Mouse (Mus musculus) midbrain, embryonic 14.5 days (tissue): ENCODE measurements at regions not wholly inside any gene's neighbourhood (a gene's known extent, or its start where the extent isn't known, plus 50 kb on each side); places are given as distances from the start of the nearest gene placed in this dataset.

Experiments
- ATAC-seq: fragments of 200-750 bp; cut with Nextera tagmentation; 2 replicates; pipeline ENCODE4 v1.8.0; 2017; ENCODE audit warnings: moderate number of reproducible peaks, moderate library complexity; ENCODE audit not compliant: low FRiP score, low TSS enrichment
- DNase-seq: peaks from one replicate; pipeline ENCODE4 v3.0.0-alpha.2; 2015
- H3K27ac ChIP-seq: fragments of 300-500 bp; sonication (generic); replicated peaks from 2 replicates; pipeline ENCODE4 v1.5.1; 2014; ENCODE audit warnings: mild to moderate bottlenecking, low read depth, low read length, moderate library complexity
- H3K27me3 ChIP-seq: fragments of 300-500 bp; sonication (generic); 2 replicates; pipeline ENCODE4 v1.6.1; 2014; ENCODE audit warnings: low read length, control low read depth, mixed read lengths; ENCODE audit not compliant: control insufficient read depth, insufficient read depth
- H3K36me3 ChIP-seq: fragments of 300-500 bp; sonication (generic); 2 replicates; pipeline ENCODE4 v1.6.1; 2014; ENCODE audit warnings: low read length, control low read depth; ENCODE audit not compliant: control insufficient read depth, insufficient read depth
- H3K4me1 ChIP-seq: fragments of 300-500 bp; sonication (generic); 2 replicates; pipeline ENCODE4 v1.6.1; 2014; ENCODE audit warnings: mild to moderate bottlenecking, antibody characterized with exemption, low read length, control low read depth; ENCODE audit not compliant: control insufficient read depth, insufficient read depth
- H3K4me2 ChIP-seq: fragments of 300-500 bp; sonication (generic); 2 replicates; pipeline ENCODE4 v1.6.1; 2014; ENCODE audit warnings: mild to moderate bottlenecking, low read length, moderate library complexity
- H3K4me3 ChIP-seq: fragments of 300-500 bp; sonication (generic); replicated peaks from 2 replicates; pipeline ENCODE4 v1.5.1; 2014; ENCODE audit warnings: low read depth, low read length
- H3K9ac ChIP-seq: fragments of 300-500 bp; sonication (generic); replicated peaks from 2 replicates; pipeline ENCODE4 v1.6.1; 2014; ENCODE audit warnings: mild to moderate bottlenecking, low read length, moderate library complexity
- H3K9me3 ChIP-seq: fragments of 300-500 bp; sonication (generic); 2 replicates; pipeline ENCODE4 v1.6.1; 2016; ENCODE audit warnings: low read length, control low read depth, mixed read lengths; ENCODE audit not compliant: control insufficient read depth
- WGBS: fragments of 180-500 bp; shearing (Covaris S2); extraction: QIAGEN DNeasy Blood & Tissue Kit; methylation state at CpG from one replicate; pipeline ENCODE4 v1.1.7; 2014; 5-methylcytosine and 5-hydroxymethylcytosine counted together

DNA sequence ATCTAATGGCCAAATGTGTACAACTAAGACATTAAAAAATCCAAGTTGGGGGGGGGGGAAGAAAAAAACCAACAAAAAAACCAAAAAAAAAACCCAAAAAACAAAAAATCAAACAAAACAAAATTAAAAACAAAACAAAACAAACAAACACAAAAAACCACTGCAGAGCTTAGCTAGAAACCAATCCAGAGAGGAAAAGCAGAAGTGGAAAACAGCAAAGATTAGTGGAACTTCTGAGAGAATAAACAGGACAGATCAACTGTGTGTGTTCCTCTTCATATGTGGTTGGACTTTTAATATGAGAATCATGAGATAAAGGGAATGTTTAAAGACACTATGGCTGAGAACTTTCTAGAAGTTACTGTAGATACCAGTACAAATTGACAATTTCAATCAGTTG lies 105.1 kb upstream of the Tet2 start:
- Histone ChIP-seq H3K36me3 (no peaks in the 10 kb centered on the region), H3K27me3 (no peaks in the 10 kb centered on the region), H3K27ac (no peak overlapping the region), H3K9ac (no peak overlapping the region), H3K4me3 (no peak overlapping the region), H3K4me2 (no peak overlapping the region), H3K4me1 (peaks cover 7% of the 10 kb centered on the region), H3K9me3 (no peaks in the 10 kb centered on the region)
- ATAC-seq (no peak), DNase-seq (no peak)

DNA sequence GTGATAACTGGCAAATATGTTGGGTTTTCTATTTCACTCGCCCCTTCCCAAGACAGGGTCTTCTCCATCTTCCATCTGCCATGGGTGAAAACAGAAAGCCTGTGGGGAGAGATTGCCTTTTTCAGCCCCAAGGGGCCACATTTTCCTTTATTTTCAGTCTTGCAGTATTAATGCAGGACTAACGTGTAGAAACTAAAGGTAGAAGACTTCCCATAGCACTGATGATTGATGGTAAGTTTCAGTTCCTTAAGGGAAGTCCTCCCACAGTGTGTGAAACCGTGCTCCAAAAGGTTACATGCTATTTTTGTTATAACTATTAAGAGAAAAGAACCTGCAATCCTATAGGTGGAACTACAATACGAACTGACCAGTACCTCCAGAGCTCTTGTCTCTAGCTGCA lies 107.1 kb upstream of the Tet2 start:
- H3K27me3 ChIP-seq: no peaks in the 10 kb centered on the region
- H3K4me2 ChIP-seq: no peak overlapping the region
- H3K9me3 ChIP-seq: no peaks in the 10 kb centered on the region
- ATAC-seq (no peak), DNase-seq (no peak)
- WGBS: 89% methylated on average over 4 of the region's 4 CpGs
- H3K36me3 ChIP-seq: no peaks in the 10 kb centered on the region
- no peaks in the 10 kb centered on the region; the same call in 1 of the 2 replicates for H3K4me1 ChIP-seq
- no peak overlapping the region for H3K4me3 ChIP-seq
- no peak overlapping the region for H3K9ac ChIP-seq
- H3K27ac ChIP-seq: no peak overlapping the region

DNA sequence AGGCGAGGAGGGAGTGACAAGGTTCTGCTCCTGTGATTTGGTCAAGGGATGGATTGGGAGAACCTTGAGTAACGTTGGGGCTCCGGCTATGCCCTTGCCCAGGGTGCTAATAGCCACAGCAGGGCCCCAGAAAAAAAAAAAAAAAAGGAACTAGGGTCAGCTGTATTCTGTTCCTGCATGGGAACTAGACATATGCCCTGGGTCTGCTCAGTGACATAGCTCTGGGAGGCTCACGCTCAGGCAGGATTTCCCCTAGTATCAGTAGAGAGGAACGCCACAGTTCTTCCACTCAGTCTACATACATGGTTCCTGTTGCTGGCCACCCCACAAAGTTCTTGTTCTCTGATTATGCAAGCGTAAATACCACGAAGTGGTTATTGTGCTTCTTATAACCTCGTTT lies 114.8 kb upstream of the Tet2 start:
- Histone ChIP-seq H3K36me3 (no peaks in the 10 kb centered on the region), H3K9me3 (no peaks in the 10 kb centered on the region), H3K27me3 (no peaks in the 10 kb centered on the region), H3K4me3 (no peak overlapping the region), H3K4me1 (no peaks in the 10 kb centered on the region), H3K4me2 (no peak overlapping the region), H3K27ac (no peak overlapping the region), H3K9ac (no peak overlapping the region)
- DNase-seq (no peak), ATAC-seq (no peak)
- 89% methylated on average over 8 of the region's 8 CpGs for WGBS

DNA sequence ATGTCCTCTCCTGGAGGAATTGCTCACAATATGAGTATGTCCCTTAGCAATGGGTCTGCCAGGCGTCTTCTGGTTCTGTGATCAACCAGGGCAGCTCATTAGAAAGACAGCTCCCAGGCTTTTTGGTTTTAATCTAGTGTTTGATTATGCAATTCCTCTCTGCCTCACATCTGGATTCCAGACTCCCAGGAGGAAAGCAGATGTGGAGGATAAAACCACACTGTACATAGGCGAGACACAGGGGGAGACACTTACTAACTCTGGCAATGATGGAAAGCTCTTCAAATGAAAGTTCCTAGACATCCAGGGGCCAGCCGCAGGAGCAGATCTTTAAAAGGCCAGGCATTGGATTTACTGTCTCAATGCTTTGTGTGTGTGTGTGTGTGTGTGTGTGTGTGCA lies 116.4 kb upstream of the Tet2 start:
- H3K27me3 ChIP-seq: no peaks in the 10 kb centered on the region
- H3K4me1 ChIP-seq: no peaks in the 10 kb centered on the region
- ATAC-seq (no peak), DNase-seq (no peak)
- 85% methylated on average over 3 of the region's 3 CpGs for WGBS
- H3K36me3 ChIP-seq: no peaks in the 10 kb centered on the region
- no peak overlapping the region for H3K9ac ChIP-seq
- H3K4me2 ChIP-seq: no peak overlapping the region
- no peak overlapping the region for H3K4me3 ChIP-seq
- H3K27ac ChIP-seq: no peak overlapping the region
- H3K9me3 ChIP-seq: no peaks in the 10 kb centered on the region

DNA sequence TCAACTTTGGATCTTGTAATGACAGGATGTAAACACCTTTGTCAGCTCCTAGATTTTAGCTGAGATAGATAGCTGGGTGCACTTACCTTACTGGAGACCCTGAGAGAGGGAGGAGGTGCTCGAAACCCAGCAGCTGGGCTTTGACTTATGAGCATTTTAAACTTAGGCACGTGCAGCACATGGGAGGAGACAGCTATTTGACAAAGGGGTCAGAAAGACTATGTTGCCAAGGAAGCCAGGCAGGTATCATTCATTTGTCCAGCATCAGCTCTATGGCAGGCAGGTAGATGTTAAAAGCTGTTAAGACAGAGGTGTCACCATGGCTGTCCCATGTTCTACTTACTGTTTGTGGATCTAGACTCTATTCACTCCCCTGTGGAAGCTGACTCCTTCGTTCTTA lies 120.0 kb upstream of the Tet2 start:
- H3K27me3 ChIP-seq: no peaks in the 10 kb centered on the region
- H3K9me3 ChIP-seq: no peaks in the 10 kb centered on the region
- H3K36me3 ChIP-seq: no peaks in the 10 kb centered on the region
- no peak overlapping the region for H3K4me2 ChIP-seq
- ATAC-seq (no peak), DNase-seq (no peak)
- no peak overlapping the region for H3K27ac ChIP-seq
- H3K9ac ChIP-seq: no peak overlapping the region
- no peak overlapping the region for H3K4me3 ChIP-seq
- no peaks in the 10 kb centered on the region for H3K4me1 ChIP-seq
- WGBS: 88% methylated on average over 3 of the region's 3 CpGs

DNA sequence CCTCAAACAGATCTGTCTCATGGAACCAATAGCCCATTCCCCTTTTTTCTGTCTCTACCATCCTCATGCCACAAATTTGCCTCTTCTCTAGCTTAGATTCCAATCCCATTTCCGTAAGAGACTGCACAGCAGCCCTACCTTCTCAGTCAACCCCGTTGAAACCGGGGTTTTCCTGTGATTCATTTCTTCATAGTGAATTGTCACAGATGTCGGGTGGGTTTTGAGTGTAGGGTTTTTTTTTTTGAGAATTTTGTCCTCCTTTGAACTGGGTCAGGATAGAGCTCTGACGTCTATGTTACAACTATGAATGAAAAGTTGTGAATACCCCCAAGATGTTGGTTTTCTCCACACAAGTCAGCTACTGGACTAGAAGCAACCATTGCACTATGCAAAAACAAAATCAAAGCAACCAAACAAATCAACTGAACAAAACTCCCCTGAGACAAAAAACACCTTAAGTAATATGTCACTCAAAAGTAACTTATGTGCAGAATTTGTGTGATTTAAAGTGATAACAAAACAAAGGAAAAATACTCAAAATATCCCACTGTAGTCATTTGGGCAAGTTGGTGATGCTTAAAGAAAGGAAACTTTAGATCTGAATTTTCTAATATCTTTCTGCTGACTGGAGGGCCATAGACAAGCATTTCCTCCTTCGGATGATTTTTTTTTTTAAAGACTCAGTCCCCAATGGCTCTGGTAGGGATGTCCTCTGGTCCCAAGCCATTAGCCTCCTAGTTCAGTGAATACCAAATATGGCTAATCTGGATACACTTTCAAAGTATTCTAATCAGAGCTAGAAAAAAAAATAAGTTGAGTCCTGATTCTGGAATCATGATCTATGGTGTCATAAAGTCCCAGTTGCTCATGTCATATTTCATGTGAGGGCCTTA lies 120.7 kb upstream of the Tet2 start:
- no peaks in the 10 kb centered on the region for H3K36me3 ChIP-seq
- DNase-seq (no peak), ATAC-seq (no peak)
- no peaks in the 10 kb centered on the region for H3K4me1 ChIP-seq
- no peaks in the 10 kb centered on the region for H3K9me3 ChIP-seq
- no peak overlapping the region for H3K27ac ChIP-seq
- H3K4me3 ChIP-seq: no peak overlapping the region
- no peak overlapping the region for H3K4me2 ChIP-seq
- H3K9ac ChIP-seq: no peak overlapping the region
- H3K27me3 ChIP-seq: no peaks in the 10 kb centered on the region
- 95% methylated on average over 6 of the region's 6 CpGs for WGBS

DNA sequence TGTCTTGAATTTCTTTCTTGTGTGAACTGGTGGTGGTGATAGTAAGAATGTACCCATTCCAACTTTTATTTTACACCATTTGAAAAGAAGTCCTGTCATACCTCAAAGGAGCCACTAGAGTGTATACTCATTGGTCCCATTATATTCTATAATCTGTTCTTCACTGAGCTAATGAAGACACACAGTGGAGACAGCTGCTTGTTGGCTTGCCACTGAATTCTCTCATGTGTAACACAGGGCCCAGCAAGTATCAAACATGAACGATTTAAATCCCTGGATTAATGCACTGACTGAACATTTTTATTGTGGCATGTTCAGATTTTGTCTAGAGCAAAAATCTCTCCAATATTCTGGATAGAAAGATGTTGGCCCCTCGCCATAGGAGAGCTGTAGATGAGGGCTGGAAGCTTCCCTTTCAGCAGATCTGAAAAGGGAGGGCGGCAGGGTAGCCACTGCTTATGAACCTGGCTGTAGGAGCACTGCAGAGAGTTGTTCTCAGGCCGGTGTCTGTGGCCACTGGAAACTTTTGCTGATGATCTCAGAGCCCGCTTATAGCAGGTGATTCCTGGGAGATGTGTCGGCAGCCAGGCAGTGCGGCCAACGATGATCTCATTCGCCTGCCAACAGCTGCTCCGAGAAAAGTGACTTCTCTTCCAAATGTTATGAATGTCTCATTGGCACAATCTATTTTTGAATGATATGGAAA lies 128.0 kb upstream of the Tet2 start:
- H3K9me3 ChIP-seq: no peaks in the 10 kb centered on the region
- WGBS: 70% methylated on average over 10 of the region's 10 CpGs
- ATAC-seq: peak; percentile 55; the same call in 1 of the 2 replicates
- no peaks in the 10 kb centered on the region for H3K4me1 ChIP-seq
- no peaks in the 10 kb centered on the region for H3K27me3 ChIP-seq
- no peaks in the 10 kb centered on the region for H3K36me3 ChIP-seq
- no peak overlapping the region for H3K27ac ChIP-seq
- H3K4me3 ChIP-seq: no peak overlapping the region
- peak; percentile 18 for DNase-seq
- H3K4me2 ChIP-seq: no peak overlapping the region
- H3K9ac ChIP-seq: no peak overlapping the region

DNA sequence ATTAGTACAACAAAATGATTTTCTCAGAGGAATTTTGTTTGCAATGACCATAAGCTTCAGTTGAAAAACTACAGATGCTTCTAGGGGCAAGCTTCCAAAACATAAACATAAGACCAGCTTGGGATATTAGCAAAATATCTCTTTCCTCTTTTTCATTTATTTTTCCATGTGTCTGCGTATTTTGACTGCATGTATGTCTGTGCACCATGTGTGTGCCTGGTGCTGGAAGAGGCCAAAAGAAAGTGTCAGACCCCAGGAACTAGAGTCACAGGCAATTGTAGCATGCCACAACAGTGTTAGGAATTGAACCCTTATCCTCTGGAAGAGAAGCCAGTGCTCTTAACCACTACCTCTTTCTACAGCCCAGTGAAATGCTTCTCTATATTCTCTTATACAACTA lies 133.0 kb upstream of the Tet2 start:
- Histone ChIP-seq H3K27me3 (no peaks in the 10 kb centered on the region), H3K4me1 (no peaks in the 10 kb centered on the region), H3K9ac (no peak overlapping the region), H3K27ac (no peak overlapping the region), H3K4me3 (no peak overlapping the region), H3K9me3 (no peaks in the 10 kb centered on the region), H3K36me3 (no peaks in the 10 kb centered on the region), H3K4me2 (no peak overlapping the region)
- ATAC-seq (no peak), DNase-seq (no peak)
- 85% methylated on average over 1 of the region's 1 CpGs for WGBS

DNA sequence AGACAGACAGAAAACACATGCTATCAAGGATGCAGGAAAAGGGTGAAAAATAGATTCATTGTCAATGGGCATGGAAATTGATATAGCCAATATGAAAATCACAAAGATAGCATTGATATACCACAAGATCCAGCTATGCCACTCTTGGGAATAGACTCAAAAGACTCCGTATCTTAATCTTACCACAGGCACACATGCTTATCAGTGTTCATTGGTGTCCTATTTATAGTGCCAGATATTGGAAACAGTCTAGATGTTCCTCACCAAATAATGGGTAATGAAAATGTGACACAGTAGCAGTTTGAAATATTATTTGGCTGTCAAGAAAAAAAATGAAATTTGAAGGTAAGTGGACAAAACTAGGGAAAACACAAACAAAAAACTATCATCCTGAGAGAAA lies 135.0 kb upstream of the Tet2 start:
- Histone ChIP-seq H3K9ac (no peak overlapping the region), H3K4me3 (no peak overlapping the region), H3K36me3 (no peaks in the 10 kb centered on the region), H3K27ac (no peak overlapping the region), H3K4me2 (no peak overlapping the region), H3K4me1 (no peaks in the 10 kb centered on the region), H3K9me3 (no peaks in the 10 kb centered on the region), H3K27me3 (no peaks in the 10 kb centered on the region)
- DNase-seq (no peak), ATAC-seq (no peak)
- WGBS: 83% methylated on average over 1 of the region's 1 CpGs
